ENCODE assay signal across 31 mouse cellular contexts in the genomic region with DNA sequence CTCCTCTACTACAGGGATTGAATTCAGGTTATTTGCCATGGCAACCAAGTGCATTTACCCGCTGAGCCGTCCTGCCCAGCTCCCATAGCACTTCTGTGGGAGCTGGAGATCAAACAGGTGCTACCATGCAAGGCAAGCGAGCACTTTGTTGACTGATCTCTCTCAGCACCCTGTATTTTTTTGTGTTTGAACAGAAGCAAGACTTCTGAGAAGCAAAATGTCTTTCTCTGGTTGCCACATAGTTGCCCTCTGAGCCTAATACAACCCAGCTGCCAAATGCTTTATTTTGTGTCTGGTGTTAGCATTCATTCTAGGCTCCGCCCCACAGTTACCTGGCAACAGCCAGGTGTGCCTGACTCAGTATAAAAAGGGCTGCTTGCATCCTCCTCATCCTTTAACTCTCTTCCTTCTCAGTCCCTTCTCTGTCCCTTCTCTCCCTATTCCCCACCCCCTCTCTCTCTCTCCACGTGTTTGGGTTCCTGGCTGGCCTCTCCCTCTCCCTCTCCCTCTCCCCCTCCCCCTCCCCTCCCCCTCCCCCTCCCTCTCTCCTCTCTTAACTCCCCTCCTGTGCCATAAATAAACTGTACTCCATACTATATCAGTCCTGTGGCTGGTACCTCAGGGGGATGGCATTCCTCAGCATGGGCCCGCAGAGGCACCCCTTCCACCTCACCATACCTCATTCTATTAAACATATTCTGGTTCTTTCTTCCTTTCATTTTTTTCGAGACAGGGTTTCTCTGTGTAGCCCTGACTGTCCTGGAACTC. TPM values are rescaled to one million over a fixed set of nuclear protein-coding genes. Genes with fewer than 3 reads are reported as not detected.
A peak's percentile ranks its signal among the peaks of the same experiment; 100 is the strongest.
DNase-seq lines count a peak whose midpoint lies in the region; ATAC-seq and TF ChIP-seq lines count a peak whose summit lies in the region.
"Had no signal": no experiment of that assay in that cellular context is flagged by ENCODE, and none has a peak within 500 bp of the region (broad histone marks: within the 10 kb centered on the region; RNA-seq: fewer than 3 reads in every experiment).

No protein-coding gene starts in this region.

- no peaks in the 10 kb centered on the region for H3K36me3 ChIP-seq in heart, embryonic 16.5 days (ENCODE audit: control insufficient read depth, insufficient read depth)
- H3K36me3 ChIP-seq in embryonic facial prominence, embryonic 10.5 days (replicated peaks): no peaks in the 10 kb centered on the region
- H3K36me3 ChIP-seq in hindbrain, embryonic 16.5 days (ENCODE audit: control insufficient read depth, insufficient read depth, low read length): no peaks in the 10 kb centered on the region
- H3K36me3 ChIP-seq: forebrain, embryonic 10.5 days; hindbrain, embryonic 12.5 days; neural tube, embryonic 15.5 days; stomach, embryonic 15.5 days had no signal

- TF ChIP-seq POLR2A in lung, adult 2 months (IDR thresholded peaks at IDR 0.05; ENCODE audit: borderline replicate concordance, extremely low read depth, low read depth, low read length): no peak

- no peak for TF ChIP-seq CTCF in gastrocnemius, adult 2 months (IDR thresholded peaks at IDR 0.05)
- TF ChIP-seq CTCF in lung, adult 2 months (IDR thresholded peaks at IDR 0.05; ENCODE audit: insufficient read depth, low read length): no peak

- 40% methylated on average over 7 of the region's 7 CpGs for WGBS in heart, embryonic 16.5 days
- 58% methylated on average over 7 of the region's 7 CpGs for WGBS in lung, adult 2 months
- 47% methylated on average over 7 of the region's 7 CpGs for WGBS in embryonic facial prominence, embryonic 10.5 days
- WGBS in hindbrain, embryonic 16.5 days: 46% methylated on average over 7 of the region's 7 CpGs

- peaks cover 37% of the 10 kb centered on the region for H3K4me1 ChIP-seq in heart, embryonic 16.5 days (ENCODE audit: control insufficient read depth, insufficient read depth, low read length)
- no peaks in the 10 kb centered on the region for H3K4me1 ChIP-seq in lung, adult 2 months (ENCODE audit: control insufficient read depth, insufficient read depth, low read length)
- peaks cover 47% of the 10 kb centered on the region for H3K4me1 ChIP-seq in embryonic facial prominence, embryonic 10.5 days
- peaks cover 10% of the 10 kb centered on the region for H3K4me1 ChIP-seq in hindbrain, embryonic 16.5 days (ENCODE audit: control insufficient read depth, insufficient read depth, low read depth, low read length)

- no peaks in the 10 kb centered on the region for H3K27me3 ChIP-seq in heart, embryonic 16.5 days (ENCODE audit: control insufficient read depth, insufficient read depth, low read length)
- peaks cover 11% of the 10 kb centered on the region; the same call in 1 of the 2 replicates for H3K27me3 ChIP-seq in embryonic facial prominence, embryonic 10.5 days (replicated peaks; ENCODE audit: low read depth, poor library complexity, severe bottlenecking)
- no peaks in the 10 kb centered on the region for H3K27me3 ChIP-seq in hindbrain, embryonic 16.5 days (replicated peaks; ENCODE audit: control insufficient read depth, insufficient read depth, low read length)
- H3K27me3 ChIP-seq: neural tube, embryonic 15.5 days; stomach, embryonic 15.5 days had no signal

- intact Hi-C loops in gastrocnemius, adult 2 months (cut with DNase I): no loop called here
- intact Hi-C loops in heart, postnatal 36 days (cut with DNase I): no loop called here

- ATAC-seq in heart, embryonic 16.5 days (replicated peaks; ENCODE audit: extremely low read depth, insufficient read depth, low FRiP score): peak; percentile 60
- ATAC-seq in hindbrain, embryonic 16.5 days: no peak
- ATAC-seq: forebrain, embryonic 16.5 days; midbrain, embryonic 16.5 days had no signal

- H3K27ac ChIP-seq in gastrocnemius, adult 2 months: 0 out of 2 replicates have a peak overlapping the region, but pooled peaks have one; percentile 89
- peak overlapping the region; percentile 72 for H3K27ac ChIP-seq in heart, embryonic 16.5 days (ENCODE audit: low read length)
- H3K27ac ChIP-seq in embryonic facial prominence, embryonic 10.5 days (replicated peaks): peak overlapping the region; percentile 3; the same call in 1 of the 2 replicates
- H3K27ac ChIP-seq in hindbrain, embryonic 16.5 days (ENCODE audit: low read depth, low read length): no peak overlapping the region
- H3K27ac ChIP-seq: hindbrain, embryonic 12.5 days; stomach, embryonic 15.5 days had no signal

- H3K4me2 ChIP-seq in heart, embryonic 16.5 days (ENCODE audit: low read depth, low read length): no peak overlapping the region
- H3K4me2 ChIP-seq in hindbrain, embryonic 16.5 days (ENCODE audit: low read length): no peak overlapping the region
- H3K4me2 ChIP-seq: heart, embryonic 11.5 days; hindbrain, embryonic 12.5 days; neural tube, embryonic 15.5 days; stomach, embryonic 15.5 days had no signal

- no peak for DNase-seq in gastrocnemius, adult 2 months
- DNase-seq in gastrocnemius, postnatal 25 days: no peak
- no peak for DNase-seq in heart, postnatal 36 days
- peak; percentile 28 for DNase-seq in lung, postnatal 36 days
- no peak for DNase-seq in lung, adult 2 months
- DNase-seq in embryonic facial prominence, embryonic 10.5 days (ENCODE audit: low spot score): no peak
- DNase-seq: adrenal gland, postnatal 25 days; gastrocnemius, postnatal 14 days; kidney, adult 11 months; layer of hippocampus, adult 9-11 months; lung, postnatal 4 days; right cerebral cortex, adult 18-20 months; thymus, adult 2 months had no signal

- H3K4me3 ChIP-seq in gastrocnemius, adult 2 months: no peak overlapping the region
- H3K4me3 ChIP-seq in heart, embryonic 16.5 days (ENCODE audit: low read length): no peak overlapping the region
- H3K4me3 ChIP-seq in lung, adult 2 months (replicated peaks; ENCODE audit: extremely low read depth, low read depth, low read length): no peak overlapping the region
- no peak overlapping the region for H3K4me3 ChIP-seq in embryonic facial prominence, embryonic 10.5 days
- H3K4me3 ChIP-seq in hindbrain, embryonic 16.5 days (ENCODE audit: low read length): no peak overlapping the region
- H3K4me3 ChIP-seq: forebrain, embryonic 10.5 days; hindbrain, embryonic 12.5 days; myocyte; neural tube, embryonic 15.5 days; stomach, embryonic 15.5 days had no signal

- no peaks in the 10 kb centered on the region for H3K9me3 ChIP-seq in heart, embryonic 16.5 days (replicated peaks; ENCODE audit: control insufficient read depth, low read length)
- H3K9me3 ChIP-seq in embryonic facial prominence, embryonic 10.5 days: no peaks in the 10 kb centered on the region
- no peaks in the 10 kb centered on the region for H3K9me3 ChIP-seq in hindbrain, embryonic 16.5 days (ENCODE audit: control insufficient read depth, low read length)
- H3K9me3 ChIP-seq: forebrain, embryonic 10.5 days; hindbrain, embryonic 12.5 days; neural tube, embryonic 15.5 days; stomach, embryonic 15.5 days had no signal

- H3K9ac ChIP-seq in heart, embryonic 16.5 days (ENCODE audit: low read length): 0 out of 2 replicates have a peak overlapping the region, but pooled peaks have one; percentile 2
- no peak overlapping the region for H3K9ac ChIP-seq in hindbrain, embryonic 16.5 days (ENCODE audit: low read depth, low read length)
- H3K9ac ChIP-seq: hindbrain, embryonic 12.5 days; neural tube, embryonic 15.5 days; stomach, embryonic 15.5 days had no signal

RNA-seq across cellular contexts. Expression of a gene that starts 7.8 kb away (rescaled TPM):
- total RNA-seq in gastrocnemius, adult 2 months (2021): 10 to 100 TPM; 68.1 to 92.0 TPM
- 100 to 1,000 TPM; 112 to 141 TPM for total RNA-seq in gastrocnemius, postnatal 25 days (2021)
- 1,672 and 1,922 TPM in 2 replicates for polyA plus RNA-seq in heart, embryonic 16.5 days (2015; fragmentation: Nextera tagmentation; extraction: Ambion mirVana)
- total RNA-seq in heart, postnatal 36 days (2021): 100 to 1,000 TPM; 106 to 108 TPM
- 90.4 and 220 TPM in 2 replicates for polyA plus RNA-seq in lung, adult 2 months (2012; rRNA removed)
- polyA plus RNA-seq in embryonic facial prominence, embryonic 10.5 days (2016; fragmentation: Nextera tagmentation; extraction: Ambion mirVana): 3,458 and 4,025 TPM in 2 replicates
- 1,276 and 1,360 TPM in 2 replicates for polyA plus RNA-seq in hindbrain, embryonic 16.5 days (2015; fragmentation: Nextera tagmentation; extraction: Ambion mirVana)

RNA-seq across cellular contexts. Expression of a gene that starts 27.6 kb away (rescaled TPM):
- total RNA-seq in gastrocnemius, adult 2 months (2021): not detected
- not detected for total RNA-seq in gastrocnemius, postnatal 25 days (2021)
- not detected in 2 replicates for polyA plus RNA-seq in heart, embryonic 16.5 days (2015; fragmentation: Nextera tagmentation; extraction: Ambion mirVana)
- not detected for total RNA-seq in heart, postnatal 36 days (2021)
- polyA plus RNA-seq in lung, adult 2 months (2012; rRNA removed): 0.11 TPM in 1 of 2 replicates, not detected in the other
- polyA plus RNA-seq in embryonic facial prominence, embryonic 10.5 days (2016; fragmentation: Nextera tagmentation; extraction: Ambion mirVana): 0.27 TPM in 1 of 2 replicates, not detected in the other
- not detected in 2 replicates for polyA plus RNA-seq in hindbrain, embryonic 16.5 days (2015; fragmentation: Nextera tagmentation; extraction: Ambion mirVana)
- total RNA-seq: left cerebral cortex, adult 18-20 months; left cerebral cortex, postnatal 25 days; megakaryocyte-erythroid progenitor cell, adult 5-6 weeks had no signal
- polyA plus RNA-seq: brain, embryonic 14.5 days; cortical plate, adult 2 months; forebrain, embryonic 10.5 days; forebrain, embryonic 16.5 days; heart, embryonic 11.5 days; large intestine, adult 2 months; liver, embryonic 16.5 days; midbrain, embryonic 16.5 days; neural tube, embryonic 15.5 days; stomach, embryonic 15.5 days; urinary bladder, adult 2 months had no signal

RNA-seq across cellular contexts. Expression of a gene that starts 52.7 kb away (rescaled TPM):
- total RNA-seq in gastrocnemius, adult 2 months (2021): 10 to 100 TPM; 71.3 to 95.7 TPM
- total RNA-seq in gastrocnemius, postnatal 25 days (2021): 10 to 100 TPM; 51.0 to 56.4 TPM
- polyA plus RNA-seq in heart, embryonic 16.5 days (2015; fragmentation: Nextera tagmentation; extraction: Ambion mirVana): 18.0 and 18.5 TPM in 2 replicates
- 10 to 100 TPM; 51.5 to 52.0 TPM for total RNA-seq in heart, postnatal 36 days (2021)
- polyA plus RNA-seq in lung, adult 2 months (2012; rRNA removed): 36.0 and 42.0 TPM in 2 replicates
- 26.1 and 31.4 TPM in 2 replicates for polyA plus RNA-seq in embryonic facial prominence, embryonic 10.5 days (2016; fragmentation: Nextera tagmentation; extraction: Ambion mirVana)
- polyA plus RNA-seq in hindbrain, embryonic 16.5 days (2015; fragmentation: Nextera tagmentation; extraction: Ambion mirVana): 25.4 and 27.2 TPM in 2 replicates
